Mouse (Mus musculus): Measurements from ENCODE around the gene Hlx. TPM values are rescaled to one million over a fixed set of nuclear protein-coding genes. Genes with fewer than 3 reads are reported as not detected.

Hlx gene
- polyA plus RNA-seq, 2 experiments, result 16.2 to 21.8 TPM

GRCm38 (mm10) chr1:184714515-184714914, 17.9 kb downstream of the Hlx start:
- no peaks in the 10 kb centered on the region for H3K4me1 ChIP-seq (ENCODE audit: control insufficient read depth, insufficient read depth, low read length)
- no peak for ATAC-seq (ENCODE audit: low FRiP score, low read depth)
- no peak for DNase-seq (ENCODE audit: low spot score)
- H3K4me3 ChIP-seq (replicated peaks; ENCODE audit: low read length), result no peak overlapping the region
- H3K36me3 ChIP-seq (ENCODE audit: control insufficient read depth, insufficient read depth, low read length), result no peaks in the 10 kb centered on the region
- peaks cover 3% of the 10 kb centered on the region; the same call in 1 of the 2 replicates for H3K9me3 ChIP-seq (ENCODE audit: control insufficient read depth, low read length)
- peaks cover 65% of the 10 kb centered on the region for H3K27me3 ChIP-seq (ENCODE audit: control insufficient read depth, insufficient read depth, low read length)
- TF ChIP-seq POLR2A (IDR thresholded peaks at IDR 0.05; ENCODE audit: borderline replicate concordance, extremely low read depth, insufficient read depth, insufficient read length), result no peak
- H3K27ac ChIP-seq (replicated peaks; ENCODE audit: low read depth, low read length), result no peak overlapping the region
- H3K9ac ChIP-seq (ENCODE audit: low read depth, low read length, severe bottlenecking), result no peak overlapping the region
- no peak overlapping the region for H3K4me2 ChIP-seq (replicated peaks; ENCODE audit: low read depth, low read length, severe bottlenecking)
- WGBS, result 25% methylated on average over 3 of the region's 3 CpGs

GRCm38 (mm10) chr1:184713716-184714115, 18.7 kb downstream of the Hlx start:
- Histone ChIP-seq H3K27ac (replicated peaks; ENCODE audit: low read depth, low read length) (no peak overlapping the region), H3K36me3 (ENCODE audit: control insufficient read depth, insufficient read depth, low read length) (no peaks in the 10 kb centered on the region), H3K4me3 (replicated peaks; ENCODE audit: low read length) (no peak overlapping the region), H3K4me1 (ENCODE audit: control insufficient read depth, insufficient read depth, low read length) (no peaks in the 10 kb centered on the region), H3K9ac (ENCODE audit: low read depth, low read length, severe bottlenecking) (no peak overlapping the region), H3K4me2 (replicated peaks; ENCODE audit: low read depth, low read length, severe bottlenecking) (no peak overlapping the region), H3K27me3 (ENCODE audit: control insufficient read depth, insufficient read depth, low read length) (peaks cover 57% of the 10 kb centered on the region), H3K9me3 (ENCODE audit: control insufficient read depth, low read length) (peaks cover 3% of the 10 kb centered on the region; the same call in 1 of the 2 replicates)
- no peak for TF ChIP-seq POLR2A (IDR thresholded peaks at IDR 0.05; ENCODE audit: borderline replicate concordance, extremely low read depth, insufficient read depth, insufficient read length)
- DNase-seq (ENCODE audit: low spot score), result no peak
- no peak for ATAC-seq (ENCODE audit: low FRiP score, low read depth)
- WGBS, result 71% methylated on average over 5 of the region's 5 CpGs

DNA sequence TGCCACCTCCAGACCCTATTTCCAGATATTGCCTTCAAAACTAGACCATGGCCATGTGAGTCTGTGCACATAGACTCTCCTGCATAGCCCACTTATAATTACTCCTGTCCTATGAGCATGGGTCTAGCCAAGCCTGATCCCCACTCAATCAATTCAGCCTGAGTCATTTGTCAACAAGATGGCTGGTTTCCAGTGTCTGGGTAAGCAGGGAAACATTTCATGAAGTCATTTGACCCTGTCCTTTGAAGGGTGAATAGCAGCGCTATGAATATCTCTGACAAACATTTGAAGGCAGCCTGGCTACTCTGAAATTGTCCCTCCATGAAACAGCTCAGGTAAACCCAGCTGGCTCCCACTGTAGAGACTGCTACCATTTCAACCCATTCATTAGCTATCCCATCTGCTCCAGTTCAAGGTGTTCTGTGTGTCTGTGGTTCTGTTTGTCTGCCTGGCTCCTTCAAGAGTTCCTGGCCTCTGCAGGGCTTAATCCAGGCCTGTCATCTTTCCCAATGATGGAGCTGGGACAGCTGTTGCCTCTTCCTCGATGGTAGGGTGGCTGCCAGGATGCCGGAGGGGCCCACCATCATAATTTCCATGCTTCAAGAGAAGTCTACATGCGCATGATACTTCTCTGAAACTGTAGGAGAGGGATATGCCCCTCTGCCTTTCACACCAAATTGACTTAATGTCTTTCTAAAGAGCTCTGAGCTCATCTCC, 24.7 kb downstream of the Hlx start:
- ATAC-seq (ENCODE audit: low FRiP score, low read depth) (no peak), DNase-seq (ENCODE audit: low spot score) (no peak)
- peaks cover 3% of the 10 kb centered on the region; the same call in 1 of the 2 replicates for H3K27me3 ChIP-seq (ENCODE audit: control insufficient read depth, insufficient read depth, low read length)
- no peak overlapping the region for H3K9ac ChIP-seq (ENCODE audit: low read depth, low read length, severe bottlenecking)
- no peak overlapping the region for H3K4me3 ChIP-seq (replicated peaks; ENCODE audit: low read length)
- peaks cover 3% of the 10 kb centered on the region; the same call in 1 of the 2 replicates for H3K9me3 ChIP-seq (ENCODE audit: control insufficient read depth, low read length)
- WGBS, result 58% methylated on average over 4 of the region's 4 CpGs
- no peak for TF ChIP-seq POLR2A (IDR thresholded peaks at IDR 0.05; ENCODE audit: borderline replicate concordance, extremely low read depth, insufficient read depth, insufficient read length)
- no peak overlapping the region for H3K4me2 ChIP-seq (replicated peaks; ENCODE audit: low read depth, low read length, severe bottlenecking)
- H3K4me1 ChIP-seq (ENCODE audit: control insufficient read depth, insufficient read depth, low read length), result 0 out of 2 replicates have a peak, but pooled peaks cover 7% of the 10 kb centered on the region
- H3K27ac ChIP-seq (replicated peaks; ENCODE audit: low read depth, low read length), result no peak overlapping the region
- H3K36me3 ChIP-seq (ENCODE audit: control insufficient read depth, insufficient read depth, low read length), result no peaks in the 10 kb centered on the region

DNA sequence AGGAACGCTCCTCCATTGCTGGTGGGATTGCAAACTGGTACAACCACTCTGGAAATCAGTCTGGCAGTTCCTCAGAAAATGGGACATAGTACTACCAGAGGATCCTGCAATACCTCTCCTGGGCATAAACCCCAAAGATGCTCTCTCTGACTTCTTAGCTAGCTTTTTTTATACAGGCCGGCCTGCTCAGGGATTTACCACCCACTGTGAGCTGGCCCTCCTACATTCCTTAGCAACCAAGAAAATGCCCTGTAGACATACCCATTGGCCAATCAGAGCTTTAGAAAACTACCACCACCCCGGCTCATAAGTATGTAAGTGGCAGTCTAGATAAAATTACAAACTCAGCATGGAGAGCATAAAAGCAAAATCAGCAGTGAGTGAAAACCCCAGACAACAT, 27.5 kb downstream of the Hlx start:
- Histone ChIP-seq H3K36me3 (ENCODE audit: control insufficient read depth, insufficient read depth, low read length) (no peaks in the 10 kb centered on the region), H3K27me3 (ENCODE audit: control insufficient read depth, insufficient read depth, low read length) (no peaks in the 10 kb centered on the region), H3K9me3 (ENCODE audit: control insufficient read depth, low read length) (no peaks in the 10 kb centered on the region), H3K4me3 (replicated peaks; ENCODE audit: low read length) (no peak overlapping the region), H3K4me1 (ENCODE audit: control insufficient read depth, insufficient read depth, low read length) (0 out of 2 replicates have a peak, but pooled peaks cover 7% of the 10 kb centered on the region), H3K9ac (ENCODE audit: low read depth, low read length, severe bottlenecking) (no peak overlapping the region), H3K27ac (replicated peaks; ENCODE audit: low read depth, low read length) (no peak overlapping the region), H3K4me2 (replicated peaks; ENCODE audit: low read depth, low read length, severe bottlenecking) (no peak overlapping the region)
- TF ChIP-seq POLR2A (IDR thresholded peaks at IDR 0.05; ENCODE audit: borderline replicate concordance, extremely low read depth, insufficient read depth, insufficient read length), result no peak
- no peak for DNase-seq (ENCODE audit: low spot score)
- no peak for ATAC-seq (ENCODE audit: low FRiP score, low read depth)
- 38% methylated on average over 3 of the region's 3 CpGs for WGBS

DNA sequence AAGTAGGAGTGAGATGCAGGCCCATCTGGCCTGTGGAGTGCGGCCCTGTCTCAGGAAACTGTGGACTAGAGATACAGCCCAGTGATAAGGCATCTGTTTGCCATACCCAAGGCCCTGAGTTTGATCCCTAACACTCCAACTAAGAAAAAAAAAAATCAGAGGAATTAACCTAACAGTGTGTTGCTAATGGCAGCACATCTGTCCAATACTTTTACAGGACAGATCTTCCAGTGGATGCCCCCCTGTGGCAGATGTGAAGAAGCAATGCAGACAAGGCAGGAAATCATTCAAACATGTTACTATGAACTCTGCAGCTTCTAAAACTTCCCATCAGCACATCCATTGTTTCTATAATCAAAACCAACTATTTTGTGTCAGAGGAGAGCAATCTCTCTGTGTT, 33.1 kb downstream of the Hlx start:
- H3K27me3 ChIP-seq (ENCODE audit: control insufficient read depth, insufficient read depth, low read length), result no peaks in the 10 kb centered on the region
- H3K27ac ChIP-seq (replicated peaks; ENCODE audit: low read depth, low read length), result no peak overlapping the region
- H3K4me1 ChIP-seq (ENCODE audit: control insufficient read depth, insufficient read depth, low read length), result no peaks in the 10 kb centered on the region
- ATAC-seq (ENCODE audit: low FRiP score, low read depth) (no peak), DNase-seq (ENCODE audit: low spot score) (no peak)
- H3K4me3 ChIP-seq (replicated peaks; ENCODE audit: low read length), result no peak overlapping the region
- TF ChIP-seq POLR2A (IDR thresholded peaks at IDR 0.05; ENCODE audit: borderline replicate concordance, extremely low read depth, insufficient read depth, insufficient read length), result no peak
- 63% methylated on average over 1 of the region's 1 CpGs for WGBS
- H3K4me2 ChIP-seq (replicated peaks; ENCODE audit: low read depth, low read length, severe bottlenecking), result no peak overlapping the region
- H3K9ac ChIP-seq (ENCODE audit: low read depth, low read length, severe bottlenecking), result no peak overlapping the region
- no peaks in the 10 kb centered on the region for H3K36me3 ChIP-seq (ENCODE audit: control insufficient read depth, insufficient read depth, low read length)
- H3K9me3 ChIP-seq (ENCODE audit: control insufficient read depth, low read length), result no peaks in the 10 kb centered on the region
